Mouse (Mus musculus) ES-Bruce4 (cell line): Measurements from ENCODE around the gene Tmem220. TPM values are rescaled to one million over a fixed set of nuclear protein-coding genes. Genes with fewer than 3 reads are reported as not detected.

ENCODE experiments used
- H3K27ac ChIP-seq: 2 replicates; pipeline ENCODE4 v1.5.1; 2012; ENCODE audit warnings: low read length, inconsistent platforms; ENCODE audit not compliant: insufficient read depth
- H3K27me3 ChIP-seq: 2 replicates; pipeline ENCODE4 v1.6.1; 2012; ENCODE audit warnings: mild to moderate bottlenecking, low read length, inconsistent platforms; ENCODE audit not compliant: control insufficient read depth, poor library complexity, insufficient read depth, severe bottlenecking
- H3K36me3 ChIP-seq: 2 replicates; pipeline ENCODE4 v1.6.1; 2012; ENCODE audit warnings: inconsistent platforms, mild to moderate bottlenecking, low read length, moderate library complexity; ENCODE audit not compliant: control insufficient read depth, poor library complexity, insufficient read depth, severe bottlenecking
- H3K4me1 ChIP-seq: one replicate; pipeline ENCODE4 v1.8.1; 2011; ENCODE audit warnings: low read length; ENCODE audit not compliant: control insufficient read depth, insufficient read depth
- H3K4me3 ChIP-seq: 2 replicates; pipeline ENCODE4 v1.5.1; 2011; ENCODE audit warnings: low read depth, mild to moderate bottlenecking, low read length
- H3K9ac ChIP-seq: 2 replicates; pipeline ENCODE4 v1.6.1; 2012; ENCODE audit warnings: low read depth, mild to moderate bottlenecking, inconsistent platforms; ENCODE audit not compliant: poor library complexity, severe bottlenecking
- H3K9me3 ChIP-seq: replicated peaks from 2 replicates; pipeline ENCODE4 v1.6.1; 2012; ENCODE audit warnings: mild to moderate bottlenecking, low read length, inconsistent platforms; ENCODE audit not compliant: control insufficient read depth, poor library complexity, insufficient read depth, severe bottlenecking
- CTCF ChIP-seq: IDR thresholded peaks from one replicate; pipeline ENCODE4 v1.8.1; 2011; ENCODE audit warnings: low read depth, low read length
- EP300 ChIP-seq: IDR thresholded peaks from 2 replicates; pipeline ENCODE4 v1.6.1; 2011; ENCODE audit warnings: low read depth, low read length; ENCODE audit not compliant: insufficient read depth
- POLR2A ChIP-seq: IDR thresholded peaks from one replicate; pipeline ENCODE4 v1.8.1; 2011; ENCODE audit warnings: low read length; ENCODE audit not compliant: insufficient read depth
- polyA plus RNA-seq: library from polyadenylated mRNA; stranded (reverse); fragments of >200 nt; gene quantifications from 2 replicates; pipeline ENCODE4 v1.2.4, GENCODE M21; 2011; ENCODE audit warnings: low read depth; ENCODE audit not compliant: missing spikeins, insufficient read depth, insufficient read length

Gene Tmem220
- polyA plus RNA-seq, 1 experiment = 2.0 TPM

DNA sequence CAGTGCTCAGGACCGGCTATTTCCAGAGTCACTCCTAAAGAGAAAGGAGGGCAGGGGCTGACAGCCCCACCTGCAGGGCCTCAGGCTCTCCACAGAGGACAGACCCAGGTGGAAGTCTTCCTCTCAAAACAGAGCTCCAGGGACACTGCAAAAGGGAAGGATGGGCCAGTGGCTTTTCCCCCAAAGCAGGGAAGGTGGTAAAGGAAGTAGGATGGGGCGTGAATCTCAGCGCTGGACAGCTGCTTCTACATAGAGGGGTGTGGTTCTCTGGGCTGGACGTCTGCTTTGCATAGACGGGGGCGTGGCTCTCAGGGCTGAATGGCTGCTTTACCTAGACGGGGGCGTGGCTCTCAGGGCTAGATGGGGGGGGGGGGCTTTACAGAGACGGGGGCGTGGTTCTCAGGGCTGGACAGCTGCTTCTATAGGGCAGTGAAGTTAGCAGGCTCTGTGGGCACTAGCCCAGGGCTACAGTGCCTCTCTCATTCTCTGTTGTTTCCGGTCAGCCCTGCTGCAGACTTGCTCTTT lies 56.2 kb downstream of the Tmem220 start:
- no peak overlapping the region for H3K27ac ChIP-seq
- H3K4me3 ChIP-seq = no peak overlapping the region
- H3K9me3 ChIP-seq = no peaks in the 10 kb centered on the region
- no peak overlapping the region for H3K9ac ChIP-seq
- no peaks in the 10 kb centered on the region for H3K4me1 ChIP-seq
- TF ChIP-seq POLR2A = no peak
- H3K36me3 ChIP-seq = no peaks in the 10 kb centered on the region
- H3K27me3 ChIP-seq = no peaks in the 10 kb centered on the region

DNA sequence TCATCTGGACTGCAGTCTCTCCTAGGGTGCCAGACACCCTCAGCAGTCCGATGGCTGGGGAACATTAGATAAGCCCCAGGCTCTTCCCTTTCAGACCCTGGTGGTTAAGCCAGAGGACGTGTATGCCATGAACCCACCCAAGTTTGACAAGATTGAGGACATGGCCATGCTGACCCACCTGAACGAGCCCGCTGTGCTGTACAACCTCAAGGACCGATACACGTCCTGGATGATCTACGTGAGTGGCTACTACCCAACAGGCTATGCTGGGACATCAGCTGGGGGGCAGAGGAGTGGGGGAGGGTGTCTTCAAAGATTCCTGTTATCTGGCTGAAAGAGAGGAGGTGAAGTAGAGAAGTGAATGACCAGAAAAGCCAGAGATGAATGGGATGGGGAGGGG lies 57.2 kb downstream of the Tmem220 start:
- H3K9ac ChIP-seq = no peak overlapping the region
- TF ChIP-seq POLR2A (no peak), CTCF (no peak), EP300 (no peak)
- no peak overlapping the region for H3K27ac ChIP-seq
- H3K4me1 ChIP-seq = no peaks in the 10 kb centered on the region
- no peaks in the 10 kb centered on the region for H3K36me3 ChIP-seq
- no peaks in the 10 kb centered on the region for H3K27me3 ChIP-seq
- H3K9me3 ChIP-seq = no peaks in the 10 kb centered on the region
- no peak overlapping the region for H3K4me3 ChIP-seq

DNA sequence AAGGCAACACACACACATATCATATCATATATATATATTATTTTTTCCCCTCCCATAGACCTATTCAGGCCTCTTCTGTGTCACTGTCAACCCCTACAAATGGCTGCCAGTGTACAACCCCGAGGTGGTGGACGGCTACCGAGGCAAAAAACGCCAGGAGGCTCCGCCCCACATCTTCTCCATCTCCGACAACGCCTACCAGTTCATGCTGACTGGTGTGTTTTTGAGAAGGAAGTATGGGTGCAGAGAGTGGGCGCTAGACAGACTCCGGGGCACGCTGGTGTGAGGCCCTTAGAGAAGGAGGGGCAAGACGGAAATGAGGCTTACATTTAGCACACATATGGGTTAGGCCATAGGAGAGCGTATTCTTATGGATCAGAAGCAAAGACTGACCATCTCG lies 57.8 kb downstream of the Tmem220 start:
- no peak for TF ChIP-seq POLR2A
- no peak for TF ChIP-seq EP300
- no peak for TF ChIP-seq CTCF
- no peak overlapping the region for H3K27ac ChIP-seq
- H3K27me3 ChIP-seq = no peaks in the 10 kb centered on the region
- H3K9me3 ChIP-seq = no peaks in the 10 kb centered on the region
- H3K9ac ChIP-seq = no peak overlapping the region
- H3K4me3 ChIP-seq = no peak overlapping the region
- no peaks in the 10 kb centered on the region for H3K4me1 ChIP-seq
- H3K36me3 ChIP-seq = no peaks in the 10 kb centered on the region

DNA sequence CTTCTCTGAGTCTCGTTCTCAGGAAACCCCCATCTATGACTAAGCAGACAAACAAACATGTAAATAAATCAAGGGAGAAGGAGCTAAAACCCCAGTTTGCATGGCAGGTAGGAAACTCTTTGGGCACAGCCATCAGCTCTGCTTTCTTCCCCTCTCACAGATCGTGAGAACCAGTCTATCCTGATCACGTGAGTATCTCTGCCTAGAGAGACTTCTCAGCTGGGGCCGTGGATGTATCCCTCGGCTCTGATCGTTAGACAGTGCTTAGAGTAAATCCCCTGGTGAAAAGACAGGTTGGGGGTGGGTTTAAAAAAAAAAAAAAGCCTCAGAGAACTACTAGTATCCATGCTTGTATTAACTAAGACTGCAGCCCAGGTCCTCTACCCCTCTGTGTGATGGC lies 58.3 kb downstream of the Tmem220 start:
- no peaks in the 10 kb centered on the region for H3K36me3 ChIP-seq
- no peak overlapping the region for H3K27ac ChIP-seq
- H3K27me3 ChIP-seq = no peaks in the 10 kb centered on the region

DNA sequence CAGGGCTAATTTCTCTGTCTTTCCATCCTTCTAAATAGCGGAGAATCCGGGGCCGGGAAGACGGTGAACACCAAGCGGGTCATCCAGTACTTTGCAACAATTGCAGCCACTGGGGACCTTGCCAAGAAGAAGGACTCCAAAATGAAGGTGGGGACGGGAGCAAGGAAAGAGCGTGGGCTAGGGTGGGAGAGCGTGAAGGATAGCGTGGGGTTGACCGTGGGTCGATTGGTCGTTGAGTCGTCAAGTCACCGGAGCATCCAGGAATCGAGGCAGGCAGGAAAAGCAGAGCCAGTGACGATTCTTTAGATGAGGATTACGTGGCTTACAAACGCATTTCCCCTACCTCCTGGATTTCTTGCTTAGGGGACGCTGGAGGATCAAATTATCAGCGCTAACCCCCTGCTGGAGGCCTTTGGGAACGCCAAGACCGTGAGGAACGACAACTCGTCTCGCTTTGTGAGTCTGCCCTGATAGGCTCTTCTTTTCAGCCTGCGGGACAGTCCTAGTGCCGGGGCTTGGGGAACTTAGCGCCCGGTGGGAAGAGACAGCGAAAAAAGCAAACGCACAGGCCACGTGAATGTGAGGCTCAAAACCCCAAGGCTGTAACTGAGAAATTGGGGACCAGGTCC lies 58.9 kb downstream of the Tmem220 start:
- no peaks in the 10 kb centered on the region for H3K9me3 ChIP-seq
- peak overlapping the region; percentile 19 for H3K4me3 ChIP-seq
- no peaks in the 10 kb centered on the region for H3K36me3 ChIP-seq
- no peak overlapping the region for H3K27ac ChIP-seq
- no peaks in the 10 kb centered on the region for H3K27me3 ChIP-seq
- no peaks in the 10 kb centered on the region for H3K4me1 ChIP-seq
- TF ChIP-seq CTCF (peak; percentile 14), POLR2A (no peak)
- no peak overlapping the region for H3K9ac ChIP-seq

More for the DNA sequence above, 58.3 kb downstream of the Tmem220 start:
- Histone ChIP-seq H3K4me3 (no peak overlapping the region), H3K4me1 (no peaks in the 10 kb centered on the region), H3K9ac (no peak overlapping the region), H3K9me3 (no peaks in the 10 kb centered on the region)
- TF ChIP-seq POLR2A = no peak
- TF ChIP-seq CTCF = no peak
- TF ChIP-seq EP300 = no peak

Other genes with a start within 250 kb of the Tmem220 start
- 0.21 and 0.33 TPM in 2 replicates for gene Pirt, start 113.2 kb upstream of the Tmem220 start, polyA plus RNA-seq
- gene Tmem238l, start 68.5 kb upstream of the Tmem220 start, polyA plus RNA-seq = not detected in 2 replicates
- 24.5 and 30.6 TPM in 2 replicates for gene Adprm, start 27.4 kb downstream of the Tmem220 start, polyA plus RNA-seq
- 37.7 and 44.2 TPM in 2 replicates for gene Sco1, start 27.5 kb downstream of the Tmem220 start, polyA plus RNA-seq
- gene Myh3, start 53.1 kb downstream of the Tmem220 start, polyA plus RNA-seq = 0.36 and 0.47 TPM in 2 replicates
- gene Myh2, start 145.9 kb downstream of the Tmem220 start, polyA plus RNA-seq = not detected in 2 replicates
- not detected in 2 replicates for gene Myh1, start 174.9 kb downstream of the Tmem220 start, polyA plus RNA-seq
- not detected in 2 replicates for gene Myh4, start 212.9 kb downstream of the Tmem220 start, polyA plus RNA-seq